Mouse (Mus musculus) cerebellum, adult 8-10 months (tissue): ENCODE measurements around the gene Olfr557.
A peak's percentile ranks its signal among the peaks of the same experiment; 100 is the strongest.

ENCODE experiments used
- DNase-seq: peaks from one replicate; pipeline ENCODE4 v3.0.0; 2022

The Olfr557 gene

DNA sequence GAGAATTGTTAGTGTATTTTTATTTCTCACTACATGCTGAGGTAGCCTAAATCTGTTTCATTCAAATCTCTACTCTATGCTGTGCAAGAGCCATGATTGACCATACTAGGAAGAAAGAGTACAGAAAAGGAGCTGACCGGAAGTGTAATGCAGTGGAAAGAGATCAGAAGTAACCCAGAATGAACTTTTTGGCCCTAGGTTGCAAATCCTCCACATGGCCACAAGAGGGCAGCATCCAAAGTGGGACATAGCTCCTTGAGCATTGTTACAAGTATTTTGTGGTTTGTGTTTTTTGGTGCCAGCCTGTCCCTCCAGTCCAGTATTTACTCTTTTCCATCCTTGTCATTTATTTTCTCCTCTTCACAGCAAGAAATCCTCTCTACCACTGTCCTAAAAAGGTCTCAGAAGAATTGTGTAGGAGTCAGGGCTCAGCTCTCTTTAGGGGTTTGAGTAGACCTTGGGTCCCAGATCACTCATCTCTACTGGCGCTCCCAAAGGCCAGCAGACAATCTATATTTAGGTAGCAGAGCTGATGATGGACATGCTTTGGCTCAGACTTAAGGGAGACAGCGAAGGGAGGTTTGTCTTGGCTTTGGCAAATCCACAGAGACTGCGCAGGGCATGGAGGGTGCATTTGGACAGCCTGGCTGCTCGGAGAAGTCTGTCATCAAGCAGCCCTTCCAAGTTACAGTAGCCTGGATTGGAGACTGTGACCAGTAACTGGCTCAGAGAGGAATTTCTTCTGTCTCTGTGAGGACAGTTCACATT, at the start of gene Olfr557:
Gene Olfr557 (plus strand): TSS at position 553 of the 768 bp plus-strand sequence.
- peak; percentile 5 for DNase-seq

DNA sequence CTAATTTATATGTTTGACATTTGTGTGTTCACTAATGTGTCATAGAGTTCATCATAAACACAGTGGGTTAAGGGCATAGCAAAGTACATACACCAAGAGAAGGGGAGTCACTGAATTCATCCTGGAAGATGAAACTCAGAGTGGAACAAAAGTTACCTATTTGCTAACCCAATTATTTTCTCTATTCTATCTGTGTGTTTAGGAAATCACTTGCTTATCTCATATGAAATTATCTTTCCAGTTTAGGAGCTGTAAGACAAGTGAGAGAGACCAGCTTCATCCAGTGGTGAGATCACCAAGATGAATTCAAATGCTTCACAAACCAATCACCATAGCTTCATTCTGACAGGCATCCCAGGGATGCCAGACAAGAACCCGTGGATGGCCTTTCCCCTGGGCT, 37.2 kb upstream of the Olfr557 start, which contains the start of gene Olfr555:
Gene Olfr555 (plus strand): TSS at position 301 of the 400 bp plus-strand sequence.
- no peak for DNase-seq

DNA sequence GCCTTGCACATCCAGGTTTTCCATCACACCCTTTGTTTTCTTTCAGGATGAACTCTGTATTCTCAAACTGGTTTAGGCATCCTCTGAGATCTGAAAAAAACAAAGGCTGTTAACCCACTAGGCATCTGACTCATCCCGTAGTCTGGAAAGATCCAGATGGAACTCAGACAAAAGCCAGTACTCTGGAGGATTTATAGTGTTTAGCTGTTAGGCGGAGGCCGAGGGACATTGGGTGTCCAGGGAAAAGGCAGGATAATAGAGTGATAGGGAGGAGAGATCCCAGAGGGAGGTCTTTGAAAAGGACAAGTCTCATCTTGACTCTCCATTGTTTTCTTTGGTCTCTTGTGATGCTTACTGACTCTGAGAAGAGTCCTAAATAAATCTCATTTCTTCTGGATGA, 31.1 kb upstream of the Olfr557 start, which contains the start of gene Olfr556:
Gene Olfr556 (plus strand): TSS at position 301 of the 400 bp plus-strand sequence.
- no peak for DNase-seq

DNA sequence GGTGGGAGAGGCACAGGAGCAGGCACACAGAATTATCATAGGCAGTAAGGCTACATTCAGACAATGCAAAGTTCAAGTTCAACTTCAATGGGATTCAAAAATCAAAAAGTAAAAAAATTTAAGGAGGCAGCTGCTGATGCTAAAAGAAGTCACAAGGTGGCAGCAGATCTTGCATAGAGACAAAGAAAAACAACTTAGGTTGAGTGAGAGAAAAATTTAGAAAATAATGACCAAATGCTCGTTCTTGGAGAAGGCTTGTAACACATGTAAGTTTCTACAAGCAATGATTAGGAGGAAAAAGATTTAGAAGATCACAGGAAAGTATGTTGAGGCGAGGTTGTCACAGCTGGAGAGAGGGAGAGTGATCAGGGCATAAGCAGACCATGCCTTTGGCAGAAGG, 30.3 kb upstream of the Olfr557 start:
- DNase-seq, result no peak

DNA sequence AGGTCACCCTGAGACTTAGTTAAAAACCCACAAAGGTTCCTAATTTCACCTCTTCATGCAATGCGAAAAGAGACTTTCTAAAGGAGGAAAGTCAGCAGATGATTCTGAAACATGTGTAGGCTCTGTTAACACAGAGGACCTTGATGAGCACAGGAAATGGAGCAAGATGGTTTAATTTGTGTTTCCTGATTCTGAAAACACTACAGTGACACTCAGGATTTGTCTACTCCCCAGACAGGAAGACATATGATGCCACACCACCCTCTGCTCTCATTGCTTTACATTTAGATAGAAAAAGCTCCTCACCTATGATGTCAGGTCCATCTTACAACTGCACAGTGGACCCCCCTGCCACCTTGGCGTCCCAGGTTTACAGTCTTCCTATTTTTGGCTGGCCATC, 19.5 kb upstream of the Olfr557 start:
- no peak for DNase-seq

DNA sequence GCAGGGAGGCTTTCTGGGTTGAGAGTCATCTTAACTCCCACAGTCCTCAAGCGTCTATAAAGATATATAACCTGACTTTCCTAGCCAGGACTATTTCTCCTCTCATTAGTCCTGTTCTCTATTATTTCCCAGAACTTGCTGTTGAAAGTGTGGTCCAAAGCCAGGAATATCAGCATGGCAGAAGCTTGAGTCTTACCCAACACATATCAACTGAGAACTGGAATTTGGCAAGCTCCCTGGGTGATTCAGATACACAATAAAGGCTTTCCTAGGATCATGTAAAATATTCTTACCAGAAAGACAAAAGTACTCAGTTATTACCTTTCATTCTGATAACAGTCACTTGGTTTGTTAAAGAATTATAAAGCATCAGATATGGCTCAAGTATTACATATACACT, 13.8 kb upstream of the Olfr557 start:
- no peak for DNase-seq

DNA sequence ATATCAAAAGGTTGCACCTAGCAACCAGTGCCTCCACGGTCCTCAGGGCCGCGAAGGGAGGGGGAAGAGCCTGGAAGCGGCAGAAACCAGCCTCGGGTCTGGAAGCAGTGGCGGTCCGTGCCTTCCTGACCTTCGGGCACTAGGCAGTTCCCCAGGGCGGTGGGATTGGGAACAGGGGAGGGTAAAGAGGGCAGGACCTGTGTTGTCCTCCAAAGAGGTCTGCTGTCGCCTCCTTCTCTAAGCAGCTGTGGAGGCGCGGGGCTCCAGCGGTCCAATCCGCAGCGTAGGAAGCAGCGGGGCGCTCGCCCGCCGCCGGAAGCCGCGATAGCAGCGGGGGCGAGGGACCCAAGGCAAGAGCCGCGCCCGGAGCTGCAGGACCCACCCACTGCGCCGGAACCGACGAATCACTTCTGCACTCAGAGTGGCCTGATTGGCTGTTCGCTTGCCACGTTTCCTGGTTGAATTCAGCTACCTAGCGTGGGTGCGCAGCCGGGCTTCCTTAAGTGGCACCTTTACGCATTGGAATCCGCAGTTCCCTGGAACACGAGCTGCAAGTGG, 8.7 kb upstream of the Olfr557 start, which contains the start of gene Trim68:
Gene Trim68 (minus strand): TSS at position 384 of the 558 bp plus-strand sequence.
- DNase-seq, result peak; percentile 39

DNA sequence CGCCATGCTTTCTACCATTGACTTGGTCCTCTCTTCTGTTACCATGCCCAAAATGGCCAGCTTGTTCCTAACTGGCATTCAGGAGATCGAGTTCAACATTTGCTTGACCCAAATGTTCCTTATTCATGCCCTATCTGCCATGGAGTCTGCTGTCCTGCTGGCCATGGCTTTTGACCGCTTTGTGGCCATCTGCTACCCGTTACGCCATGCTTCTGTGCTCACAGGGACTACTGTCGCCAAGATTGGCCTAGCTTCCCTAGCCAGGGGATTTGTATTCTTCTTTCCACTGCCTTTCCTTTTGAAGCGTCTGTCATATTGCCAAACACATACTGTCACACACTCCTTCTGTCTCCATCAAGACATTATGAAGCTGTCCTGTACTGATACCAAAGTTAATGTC, 2.8 kb downstream of the Olfr557 start:
- DNase-seq, result peak; percentile 14

DNA sequence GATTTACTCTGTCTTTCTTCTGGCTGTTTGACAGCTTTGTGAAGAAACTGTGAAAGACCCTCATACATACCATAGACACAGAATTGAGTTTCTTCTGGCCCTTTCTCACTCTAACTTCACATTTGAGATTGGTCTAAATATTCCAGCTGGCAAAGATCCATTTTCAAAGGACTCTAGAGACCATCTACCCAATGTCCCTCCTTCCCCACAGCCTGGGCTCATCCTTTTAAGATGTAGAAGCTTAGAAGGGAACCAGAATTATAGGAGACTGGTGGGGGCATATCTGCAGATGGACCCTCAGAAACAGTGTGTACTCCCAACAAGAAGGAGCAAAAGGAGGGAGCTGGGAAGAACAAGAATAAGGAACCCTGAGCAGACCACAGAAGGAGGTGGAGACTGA, 6.2 kb downstream of the Olfr557 start, which contains the start of gene Olfr558:
Gene Olfr558 (plus strand): TSS at position 301 of the 400 bp plus-strand sequence.
- no peak for DNase-seq

DNA sequence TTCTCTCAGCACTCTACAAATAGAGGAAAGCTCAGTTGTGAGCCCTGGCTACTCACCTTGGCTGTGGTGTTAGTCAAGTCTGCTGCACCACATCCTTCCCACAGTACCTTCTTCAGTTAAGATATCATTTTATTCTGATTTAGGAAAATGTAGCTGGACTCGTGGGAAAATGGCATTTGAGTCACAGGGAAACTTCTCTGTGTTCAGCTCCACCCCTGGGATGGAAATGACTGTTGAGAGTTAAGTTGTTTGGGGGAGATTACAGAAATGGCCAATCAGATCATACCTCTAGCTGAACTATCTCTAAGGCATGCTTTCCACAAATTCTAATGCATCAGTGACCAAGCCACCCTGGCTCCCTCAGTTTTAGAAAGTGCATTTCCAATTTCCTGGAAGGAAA, 23.3 kb downstream of the Olfr557 start, which contains the start of gene Olfr33:
Gene Olfr33 (minus strand): TSS at position 101 of the 400 bp plus-strand sequence.
- DNase-seq, result no peak

DNA sequence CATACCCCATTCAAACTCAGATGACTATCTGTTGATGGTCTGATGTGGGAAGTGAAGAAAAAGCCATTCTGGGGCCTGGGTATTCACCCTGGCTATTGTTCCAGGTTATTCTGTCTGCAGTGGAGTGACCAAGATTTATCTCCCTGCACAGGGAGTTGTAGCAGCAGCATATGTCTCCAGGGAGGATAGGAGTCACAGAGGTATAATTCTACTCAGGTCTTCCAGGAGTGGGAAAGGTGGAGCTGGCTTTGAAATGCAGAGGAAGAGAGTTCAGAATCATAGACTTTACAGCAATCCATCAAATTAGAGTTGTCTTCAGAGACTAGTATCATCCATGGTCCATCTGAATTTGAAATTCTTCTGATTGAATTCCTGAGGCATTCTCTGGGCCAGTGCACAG, 31.7 kb downstream of the Olfr557 start, which contains the start of gene Olfr559:
Gene Olfr559 (minus strand): TSS at position 101 of the 400 bp plus-strand sequence.
- DNase-seq, result no peak

DNA sequence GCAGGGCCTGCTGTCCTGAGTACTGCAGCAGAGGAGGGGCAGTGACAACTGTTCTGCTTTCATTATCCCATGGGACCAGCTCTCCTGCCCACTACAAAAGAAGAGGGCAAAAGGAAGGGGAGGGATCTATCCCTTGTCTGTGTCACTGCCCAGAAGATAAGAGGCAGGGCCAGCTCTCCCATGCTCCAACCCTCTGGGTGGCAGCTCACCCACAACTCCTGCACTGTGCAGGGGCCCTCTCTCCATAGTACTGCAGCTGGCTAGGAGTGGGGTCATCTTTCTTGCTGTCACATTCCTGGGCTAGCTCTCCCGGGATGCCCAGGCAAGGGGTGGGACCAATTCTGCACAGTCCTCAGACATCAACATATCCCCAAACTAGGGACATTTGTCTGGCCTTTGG, 38.1 kb downstream of the Olfr557 start:
- DNase-seq, result no peak

DNA sequence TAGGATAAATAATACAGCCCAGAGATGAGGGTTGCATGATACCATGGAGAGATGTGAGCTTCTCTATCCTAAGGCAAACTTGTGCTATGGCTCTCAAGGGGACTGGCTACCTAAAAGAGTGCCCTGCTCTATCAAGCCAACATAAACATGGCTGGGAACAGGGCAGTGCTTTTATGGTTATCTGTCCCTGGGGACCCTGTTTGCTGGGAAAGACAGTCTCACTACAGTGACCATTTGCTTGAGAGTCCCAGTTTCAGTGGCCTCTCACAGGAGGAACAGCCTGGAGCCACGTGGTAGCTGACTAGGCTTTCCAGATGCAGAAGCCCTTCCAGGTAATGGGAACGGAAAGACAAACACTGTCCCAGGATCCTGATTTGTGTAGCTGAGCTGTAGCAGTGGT, 42.0 kb downstream of the Olfr557 start:
- DNase-seq, result no peak
